Mouse (Mus musculus) cerebellum, adult 2 months (tissue): ENCODE measurements at regions not wholly inside any gene's neighbourhood (a gene's known extent, or its start where the extent isn't known, plus 50 kb on each side); places are given as distances from the start of the nearest gene placed in this dataset.

ENCODE experiments used
- CTCF ChIP-seq: fragments of 200-500 bp; IDR thresholded peaks from 2 replicates; pipeline ENCODE4 v1.5.1; 2011; ENCODE audit warnings: low read depth, mild to moderate bottlenecking, control low read depth, low read length, moderate library complexity, borderline replicate concordance; ENCODE audit not compliant: insufficient read depth
- POLR2A ChIP-seq: fragments of 200-500 bp; IDR thresholded peaks from 2 replicates; pipeline ENCODE4 v1.6.1; 2011; ENCODE audit warnings: low read length, control low read depth, borderline replicate concordance; ENCODE audit not compliant: insufficient read depth

GRCm38 (mm10) chr2:74244203-74244602 lies 333.1 kb upstream of the Atp5g3 start:
- TF ChIP-seq CTCF, result no peak
- TF ChIP-seq POLR2A, result no peak
